Mouse (Mus musculus) right cerebral cortex, adult 2 months (tissue): ENCODE measurements around the gene Thsd4.

Source experiments
- DNase-seq, 2 experiments: peaks; one replicate each; pipeline ENCODE4 v3.0.0; 2021 to 2022; ENCODE audit warnings: low spot score in 2 of 2

The Thsd4 gene

GRCm38 (mm10) chr9:60264586-60265325, 257.1 kb downstream of the Thsd4 start:
- DNase-seq = no peak

GRCm38 (mm10) chr9:60262515-60263140, 259.2 kb downstream of the Thsd4 start:
- DNase-seq = no peak

GRCm38 (mm10) chr9:60259626-60260025, 262.2 kb downstream of the Thsd4 start:
- DNase-seq = no peak

GRCm38 (mm10) chr9:60251765-60252164, 270.1 kb downstream of the Thsd4 start:
- peak in 1 of 2 experiments; percentile 26 for DNase-seq

- DNase-seq = no peak
These were observed 271.4 kb downstream of the Thsd4 start for GRCm38 (mm10) chr9:60250403-60250802.

- DNase-seq = no peak
These were observed 273.8 kb downstream of the Thsd4 start for GRCm38 (mm10) chr9:60247998-60248397.

- DNase-seq = peak; percentile 88 to 91
These were observed 276.9 kb downstream of the Thsd4 start for GRCm38 (mm10) chr9:60244943-60245342.

GRCm38 (mm10) chr9:60243503-60243902, 278.3 kb downstream of the Thsd4 start:
- peak in 1 of 2 experiments; percentile 19 for DNase-seq

GRCm38 (mm10) chr9:60237667-60238066, 284.2 kb downstream of the Thsd4 start:
- peak; percentile 49 to 67 for DNase-seq

- no peak for DNase-seq
These were observed 285.7 kb downstream of the Thsd4 start for GRCm38 (mm10) chr9:60236155-60236554.

GRCm38 (mm10) chr9:60234233-60235115, 287.4 kb downstream of the Thsd4 start:
- DNase-seq = no peak

- DNase-seq = no peak
These were observed 289.6 kb downstream of the Thsd4 start for GRCm38 (mm10) chr9:60231981-60232881.

- DNase-seq = no peak
These were observed 292.4 kb downstream of the Thsd4 start for GRCm38 (mm10) chr9:60229496-60229895.

- peak in 1 of 2 experiments; percentile 38 for DNase-seq
These were observed 294.1 kb downstream of the Thsd4 start for GRCm38 (mm10) chr9:60227727-60228126.

- DNase-seq = no peak
These were observed 295.2 kb downstream of the Thsd4 start for GRCm38 (mm10) chr9:60226679-60227078.

GRCm38 (mm10) chr9:60226155-60226554, 295.7 kb downstream of the Thsd4 start:
- peak; percentile 33 to 42 for DNase-seq

GRCm38 (mm10) chr9:60225453-60225852, 296.4 kb downstream of the Thsd4 start:
- DNase-seq = no peak

- no peak for DNase-seq
These were observed 297.7 kb downstream of the Thsd4 start for GRCm38 (mm10) chr9:60224039-60224695.

- DNase-seq = no peak
These were observed 301.4 kb downstream of the Thsd4 start for GRCm38 (mm10) chr9:60220431-60220830.

- no peak for DNase-seq
These were observed 303.4 kb downstream of the Thsd4 start for GRCm38 (mm10) chr9:60218396-60218795.

- DNase-seq = no peak
These were observed 305.8 kb downstream of the Thsd4 start for GRCm38 (mm10) chr9:60216029-60216428.
